Mouse (Mus musculus) subcutaneous adipose tissue, adult 2 months (tissue): ENCODE data around the gene Naga. TPM values are rescaled to one million over a fixed set of nuclear protein-coding genes. Genes with fewer than 3 reads are reported as not detected.

Experiments
- polyA plus RNA-seq: library from polyadenylated mRNA; depleted of rRNA; stranded (reverse); fragments of >200 nt; gene quantifications from 2 replicates; pipeline ENCODE4 v1.2.3, GENCODE M21; 2012; ENCODE audit warnings: low replicate concordance; rRNA removed

Gene Naga
- polyA plus RNA-seq: 135 and 144 TPM in 2 replicates

GRCm38 (mm10) chr15:82338593-82339112 is at the start of gene Naga, which contains the start of the genes Pheta2 and Smdt1:
Naga (minus strand) TSS chr15:82338925.
Pheta2 (plus strand) TSS chr15:82338942.
Smdt1 (plus strand) TSS chr15:82338959.

GRCm38 (mm10) chr15:82379871-82380713 is 41.4 kb upstream of the Naga start, which contains the start of gene Cyp2d22:
Cyp2d22 (minus strand) TSS chr15:82380260.

GRCm38 (mm10) chr15:82354126-82354945 is 15.6 kb upstream of the Naga start, which contains the start of gene Ndufa6:
Ndufa6 (minus strand) TSS chr15:82354322.

GRCm38 (mm10) chr15:82298764-82299561 is 39.8 kb downstream of the Naga start, which contains the start of gene Wbp2nl:
Wbp2nl (plus strand) TSS chr15:82298954.

Other genes with a start within 250 kb of the Naga start
- gene Ccdc134, start 211.0 kb downstream of the Naga start, polyA plus RNA-seq: 10.0 and 14.9 TPM in 2 replicates
- 60.2 and 70.3 TPM in 2 replicates for gene Srebf2, start 191.7 kb downstream of the Naga start, polyA plus RNA-seq
- 0.40 and 0.62 TPM in 2 replicates for gene Shisa8, start 126.1 kb downstream of the Naga start, polyA plus RNA-seq
- gene Tnfrsf13c, start 114.6 kb downstream of the Naga start, polyA plus RNA-seq: 0.40 and 0.66 TPM in 2 replicates
- 3.7 and 11.9 TPM in 2 replicates for gene Cenpm, start 94.2 kb downstream of the Naga start, polyA plus RNA-seq
- gene 1500009C09Rik, start 86.5 kb downstream of the Naga start, polyA plus RNA-seq: not detected in 2 replicates
- gene Sept3, start 64.0 kb downstream of the Naga start, polyA plus RNA-seq: 1.6 and 1.8 TPM in 2 replicates
- 0.19 TPM in 1 of 2 replicates, not detected in the other for gene Wbp2nl, start 40.0 kb downstream of the Naga start, polyA plus RNA-seq
- gene Pheta2, start within 50 bp of the Naga start, polyA plus RNA-seq: 2.1 and 8.0 TPM in 2 replicates
- gene Smdt1, start within 50 bp of the Naga start, polyA plus RNA-seq: 221 and 257 TPM in 2 replicates
- 293 and 339 TPM in 2 replicates for gene Ndufa6, start 15.4 kb upstream of the Naga start, polyA plus RNA-seq
- gene Cyp2d22, start 41.3 kb upstream of the Naga start, polyA plus RNA-seq: 65.9 and 85.3 TPM in 2 replicates
- gene Cyp2d11, start 55.1 kb upstream of the Naga start, polyA plus RNA-seq: not detected in 2 replicates
- 0.30 TPM in 1 of 2 replicates, not detected in the other for gene Cyp2d10, start 68.3 kb upstream of the Naga start, polyA plus RNA-seq
- not detected in 2 replicates for gene Cyp2d9, start 94.5 kb upstream of the Naga start, polyA plus RNA-seq
- not detected in 2 replicates for gene Cyp2d12, start 216.1 kb upstream of the Naga start, polyA plus RNA-seq